Mouse (Mus musculus): ENCODE measurements around the gene Olfr1199. TPM values are rescaled to one million over a fixed set of nuclear protein-coding genes. Genes with fewer than 3 reads are reported as not detected.

Olfr1199 gene
- total RNA-seq (2021), result not detected
- not detected in 2 replicates for polyA plus RNA-seq (2012; rRNA removed)
- long read RNA-seq, result 0 reads

- Histone ChIP-seq H3K79me2 (replicated peaks; ENCODE audit: control insufficient read depth, insufficient read depth, low read length) (no peaks in the 10 kb centered on the region), H3K4me3 (no peak within 1 kb of the TSS), H3K36me3 (ENCODE audit: control insufficient read depth, insufficient read depth, low read length) (no peaks in the 10 kb centered on the region), H3K9ac (ENCODE audit: low read depth, low read length) (no peak within 1 kb of the TSS), H3K27me3 (ENCODE audit: control insufficient read depth, insufficient read depth, low read length) (no peaks in the 10 kb centered on the region), H3K4me1 (ENCODE audit: control insufficient read depth, insufficient read depth, low read length) (no peaks in the 10 kb centered on the region), H3K27ac (no peak within 1 kb of the TSS)
- intact Hi-C loops (cut with DNase I), result no loop called here
- WGBS, result 83% methylated on average over 2 of the region's 2 CpGs
- TF ChIP-seq CTCF (IDR thresholded peaks at IDR 0.05) (no peak), POLR2A (IDR thresholded peaks at IDR 0.05; ENCODE audit: insufficient read depth, low read depth, low read length) (no peak), EP300 (IDR thresholded peaks at IDR 0.05; ENCODE audit: insufficient read depth, low read depth, low read length) (no peak)
- no peak for DNase-seq
Measured at GRCm38 (mm10) chr2:88760369-88760768, at the start of gene Olfr1199. TSS of gene Olfr1199 (minus strand) at chr2:88760469.

GRCm38 (mm10) chr2:88792736-88793135 is 32.5 kb upstream of the Olfr1199 start, which contains the start of gene Olfr1201:
TSS of gene Olfr1201 (plus strand) at chr2:88793036.
- TF ChIP-seq POLR2A (IDR thresholded peaks at IDR 0.05; ENCODE audit: insufficient read depth, low read depth, low read length) (no peak), EP300 (IDR thresholded peaks at IDR 0.05; ENCODE audit: insufficient read depth, low read depth, low read length) (no peak), CTCF (IDR thresholded peaks at IDR 0.05) (no peak)
- H3K36me3 ChIP-seq (ENCODE audit: control insufficient read depth, insufficient read depth, low read length), result no peaks in the 10 kb centered on the region
- no peak within 1 kb of the TSS for H3K4me3 ChIP-seq
- H3K27me3 ChIP-seq (ENCODE audit: control insufficient read depth, insufficient read depth, low read length), result no peaks in the 10 kb centered on the region
- 73% methylated on average over 6 of the region's 6 CpGs for WGBS
- no peaks in the 10 kb centered on the region for H3K4me1 ChIP-seq (ENCODE audit: control insufficient read depth, insufficient read depth, low read length)
- no peak within 1 kb of the TSS for H3K27ac ChIP-seq
- H3K79me2 ChIP-seq (replicated peaks; ENCODE audit: control insufficient read depth, insufficient read depth, low read length), result no peaks in the 10 kb centered on the region
- intact Hi-C loops (cut with DNase I), result no loop called here
- no peak for DNase-seq
- H3K9ac ChIP-seq (ENCODE audit: low read depth, low read length), result no peak within 1 kb of the TSS

- no peaks in the 10 kb centered on the region for H3K36me3 ChIP-seq (ENCODE audit: control insufficient read depth, insufficient read depth, low read length)
- DNase-seq, result no peak
- WGBS, result 55% methylated on average over 2 of the region's 2 CpGs
- H3K4me1 ChIP-seq (ENCODE audit: control insufficient read depth, insufficient read depth, low read length), result no peaks in the 10 kb centered on the region
- intact Hi-C loops (cut with DNase I), result no loop called here
- no peak within 1 kb of the TSS for H3K4me3 ChIP-seq
- no peaks in the 10 kb centered on the region for H3K27me3 ChIP-seq (ENCODE audit: control insufficient read depth, insufficient read depth, low read length)
- H3K79me2 ChIP-seq (replicated peaks; ENCODE audit: control insufficient read depth, insufficient read depth, low read length), result no peaks in the 10 kb centered on the region
- no peak within 1 kb of the TSS for H3K27ac ChIP-seq
- TF ChIP-seq POLR2A (IDR thresholded peaks at IDR 0.05; ENCODE audit: insufficient read depth, low read depth, low read length) (no peak), EP300 (IDR thresholded peaks at IDR 0.05; ENCODE audit: insufficient read depth, low read depth, low read length) (no peak), CTCF (IDR thresholded peaks at IDR 0.05) (no peak)
- no peak within 1 kb of the TSS for H3K9ac ChIP-seq (ENCODE audit: low read depth, low read length)
Measured at GRCm38 (mm10) chr2:88770388-88770787, 10.1 kb upstream of the Olfr1199 start, which contains the start of gene Olfr1200. TSS of gene Olfr1200 (minus strand) at chr2:88770488.

- Histone ChIP-seq H3K4me3 (no peak within 1 kb of the TSS), H3K9ac (ENCODE audit: low read depth, low read length) (no peak within 1 kb of the TSS), H3K4me1 (ENCODE audit: control insufficient read depth, insufficient read depth, low read length) (no peaks in the 10 kb centered on the region), H3K79me2 (replicated peaks; ENCODE audit: control insufficient read depth, insufficient read depth, low read length) (no peaks in the 10 kb centered on the region), H3K27ac (no peak within 1 kb of the TSS), H3K27me3 (ENCODE audit: control insufficient read depth, insufficient read depth, low read length) (no peaks in the 10 kb centered on the region), H3K36me3 (ENCODE audit: control insufficient read depth, insufficient read depth, low read length) (no peaks in the 10 kb centered on the region)
- intact Hi-C loops (cut with DNase I), result no loop called here
- no peak for DNase-seq
- 84% methylated on average over 2 of the region's 2 CpGs for WGBS
- TF ChIP-seq EP300 (IDR thresholded peaks at IDR 0.05; ENCODE audit: insufficient read depth, low read depth, low read length) (no peak), CTCF (IDR thresholded peaks at IDR 0.05) (no peak), POLR2A (IDR thresholded peaks at IDR 0.05; ENCODE audit: insufficient read depth, low read depth, low read length) (no peak)
Measured at GRCm38 (mm10) chr2:88751270-88751669, 9.0 kb downstream of the Olfr1199 start, which contains the start of gene Olfr1198. TSS of gene Olfr1198 (minus strand) at chr2:88751370.

GRCm38 (mm10) chr2:88743379-88743778 is 16.9 kb downstream of the Olfr1199 start:
- TF ChIP-seq POLR2A (IDR thresholded peaks at IDR 0.05; ENCODE audit: insufficient read depth, low read depth, low read length) (no peak), CTCF (IDR thresholded peaks at IDR 0.05) (no peak), EP300 (IDR thresholded peaks at IDR 0.05; ENCODE audit: insufficient read depth, low read depth, low read length) (no peak)
- intact Hi-C loops (cut with DNase I), result no loop called here
- no peak overlapping the region for H3K9ac ChIP-seq (ENCODE audit: low read depth, low read length)
- no peak overlapping the region for H3K27ac ChIP-seq
- no peaks in the 10 kb centered on the region for H3K36me3 ChIP-seq (ENCODE audit: control insufficient read depth, insufficient read depth, low read length)
- DNase-seq, result no peak
- H3K27me3 ChIP-seq (ENCODE audit: control insufficient read depth, insufficient read depth, low read length), result no peaks in the 10 kb centered on the region
- WGBS, result 70% methylated on average over 3 of the region's 3 CpGs
- H3K4me3 ChIP-seq, result no peak overlapping the region
- no peaks in the 10 kb centered on the region for H3K4me1 ChIP-seq (ENCODE audit: control insufficient read depth, insufficient read depth, low read length)
- H3K79me2 ChIP-seq (replicated peaks; ENCODE audit: control insufficient read depth, insufficient read depth, low read length), result no peaks in the 10 kb centered on the region

GRCm38 (mm10) chr2:88732266-88732665 is 28.0 kb downstream of the Olfr1199 start, which contains the start of gene Olfr1197:
TSS of gene Olfr1197 (minus strand) at chr2:88732366.
- intact Hi-C loops (cut with DNase I), result no loop called here
- H3K4me1 ChIP-seq (ENCODE audit: control insufficient read depth, insufficient read depth, low read length), result no peaks in the 10 kb centered on the region
- 62% methylated on average over 1 of the region's 1 CpGs for WGBS
- H3K36me3 ChIP-seq (ENCODE audit: control insufficient read depth, insufficient read depth, low read length), result no peaks in the 10 kb centered on the region
- no peak within 1 kb of the TSS for H3K9ac ChIP-seq (ENCODE audit: low read depth, low read length)
- H3K27me3 ChIP-seq (ENCODE audit: control insufficient read depth, insufficient read depth, low read length), result no peaks in the 10 kb centered on the region
- no peak for DNase-seq
- H3K4me3 ChIP-seq, result no peak within 1 kb of the TSS
- H3K79me2 ChIP-seq (replicated peaks; ENCODE audit: control insufficient read depth, insufficient read depth, low read length), result no peaks in the 10 kb centered on the region
- TF ChIP-seq CTCF (IDR thresholded peaks at IDR 0.05) (no peak), EP300 (IDR thresholded peaks at IDR 0.05; ENCODE audit: insufficient read depth, low read depth, low read length) (no peak), POLR2A (IDR thresholded peaks at IDR 0.05; ENCODE audit: insufficient read depth, low read depth, low read length) (no peak)
- H3K27ac ChIP-seq, result no peak within 1 kb of the TSS
